Mouse (Mus musculus) cerebellum, adult 2 months (tissue): ENCODE data around the gene Eef1a2.

Source experiments
- CTCF ChIP-seq: fragments of 200-500 bp; IDR thresholded peaks from 2 replicates; pipeline ENCODE4 v1.5.1; 2011; ENCODE audit warnings: low read depth, mild to moderate bottlenecking, control low read depth, low read length, moderate library complexity, borderline replicate concordance; ENCODE audit not compliant: insufficient read depth
- POLR2A ChIP-seq: fragments of 200-500 bp; IDR thresholded peaks from 2 replicates; pipeline ENCODE4 v1.6.1; 2011; ENCODE audit warnings: low read length, control low read depth, borderline replicate concordance; ENCODE audit not compliant: insufficient read depth

GRCm38 (mm10) chr2:181115367-181115766 lies 41.4 kb downstream of the Eef1a2 start:
- TF ChIP-seq CTCF: no peak
- no peak for TF ChIP-seq POLR2A
